Mouse (Mus musculus): ENCODE measurements around the gene Rbfox1.

- no peak for TF ChIP-seq CTCF (IDR thresholded peaks at IDR 0.05; ENCODE audit: control insufficient read depth, insufficient read depth, low read length)
- TF ChIP-seq POLR2A (IDR thresholded peaks at IDR 0.05; ENCODE audit: borderline replicate concordance, control insufficient read depth, low read depth, low read length), result no peak
These were observed 595.2 kb downstream of the Rbfox1 start for GRCm38 (mm10) chr16:6480411-6480728.

All from bone marrow, adult 2 months (tissue).